Mouse (Mus musculus) lung, embryonic 14.5 days (tissue): Measurements from ENCODE around the gene Polr3b. TPM values are rescaled to one million over a fixed set of nuclear protein-coding genes. Genes with fewer than 3 reads are reported as not detected.

ENCODE experiments used
- ATAC-seq: fragments of 200-750 bp; cut with Nextera tagmentation; 2 replicates; pipeline ENCODE4 v1.8.0; 2017; ENCODE audit warnings: mild to moderate bottlenecking, moderate TSS enrichment, moderate library complexity; ENCODE audit not compliant: insufficient read depth
- DNase-seq: peaks from one replicate; pipeline ENCODE4 v3.0.0-alpha.2; 2015
- H3K27ac ChIP-seq: fragments of 300-500 bp; sonication (generic); 2 replicates; pipeline ENCODE4 v1.5.1; 2014; ENCODE audit warnings: low read depth, mild to moderate bottlenecking, moderate library complexity
- H3K27me3 ChIP-seq: fragments of 300-500 bp; sonication (generic); 2 replicates; pipeline ENCODE4 v1.6.1; 2014; ENCODE audit warnings: low read length, control low read depth; ENCODE audit not compliant: insufficient read depth
- H3K36me3 ChIP-seq: fragments of 300-500 bp; sonication (generic); 2 replicates; pipeline ENCODE4 v1.6.1; 2014; ENCODE audit warnings: control low read depth; ENCODE audit not compliant: insufficient read depth
- H3K4me1 ChIP-seq: fragments of 300-500 bp; sonication (generic); 2 replicates; pipeline ENCODE4 v1.6.1; 2014; ENCODE audit warnings: antibody characterized with exemption, control low read depth; ENCODE audit not compliant: insufficient read depth
- H3K4me2 ChIP-seq: fragments of 300-500 bp; sonication (generic); 2 replicates; pipeline ENCODE4 v1.6.1; 2014; ENCODE audit warnings: mild to moderate bottlenecking
- H3K4me3 ChIP-seq: fragments of 300-500 bp; sonication (generic); 2 replicates; pipeline ENCODE4 v1.5.1; 2014; ENCODE audit warnings: low read depth, low read length
- H3K9ac ChIP-seq: fragments of 300-500 bp; sonication (generic); 2 replicates; pipeline ENCODE4 v1.6.1; 2014
- H3K9me3 ChIP-seq: fragments of 300-500 bp; sonication (generic); 2 replicates; pipeline ENCODE4 v1.6.1; 2016; ENCODE audit warnings: low read depth, low read length, control low read depth
- CTCF ChIP-seq: IDR thresholded peaks from 2 replicates; pipeline ENCODE4 v1.5.1; 2016; ENCODE audit warnings: antibody characterized with exemption, low read depth
- WGBS: fragments of 180-500 bp; shearing (Covaris S2); extraction: QIAGEN DNeasy Blood & Tissue Kit; methylation state at CpG from one replicate; pipeline ENCODE4 v1.1.7; 2014; 5-methylcytosine and 5-hydroxymethylcytosine counted together
- polyA plus RNA-seq: library from polyadenylated mRNA; unstranded; fragments of >200 nt; fragmentation: Nextera tagmentation; extraction: Ambion mirVana; gene quantifications from 2 replicates; pipeline ENCODE4 v1.2.1, GENCODE M21; 2014

Polr3b gene
- polyA plus RNA-seq, 1 experiment from 2014 or later = 16.4 TPM

GRCm38 (mm10) chr10:84579527-84579926 lies 42.6 kb upstream of the Polr3b start:
- WGBS = 69% methylated on average over 2 of the region's 2 CpGs
- Histone ChIP-seq H3K4me1 (peaks cover 5% of the 10 kb centered on the region), H3K27ac (no peak overlapping the region), H3K9ac (no peak overlapping the region), H3K4me2 (no peak overlapping the region), H3K27me3 (no peaks in the 10 kb centered on the region), H3K9me3 (no peaks in the 10 kb centered on the region), H3K4me3 (no peak overlapping the region), H3K36me3 (no peaks in the 10 kb centered on the region)
- DNase-seq (no peak), ATAC-seq (no peak)
- TF ChIP-seq CTCF = no peak

GRCm38 (mm10) chr10:84581191-84581590 lies 40.9 kb upstream of the Polr3b start:
- no peak for DNase-seq
- no peak overlapping the region for H3K9ac ChIP-seq
- H3K4me3 ChIP-seq = no peak overlapping the region
- H3K9me3 ChIP-seq = no peaks in the 10 kb centered on the region
- H3K36me3 ChIP-seq = no peaks in the 10 kb centered on the region
- no peak overlapping the region for H3K27ac ChIP-seq
- H3K4me1 ChIP-seq = peaks cover 5% of the 10 kb centered on the region
- no peaks in the 10 kb centered on the region for H3K27me3 ChIP-seq
- no peak for ATAC-seq
- WGBS = 45% methylated on average over 8 of the region's 8 CpGs
- H3K4me2 ChIP-seq = no peak overlapping the region
- no peak for TF ChIP-seq CTCF

GRCm38 (mm10) chr10:84582236-84582635 lies 39.9 kb upstream of the Polr3b start:
- Histone ChIP-seq H3K36me3 (no peaks in the 10 kb centered on the region), H3K9ac (no peak overlapping the region), H3K27me3 (no peaks in the 10 kb centered on the region), H3K4me2 (no peak overlapping the region), H3K9me3 (no peaks in the 10 kb centered on the region), H3K4me3 (no peak overlapping the region), H3K27ac (no peak overlapping the region), H3K4me1 (peaks cover 5% of the 10 kb centered on the region)
- ATAC-seq (no peak), DNase-seq (peak; percentile 31)
- no peak for TF ChIP-seq CTCF
- WGBS = 61% methylated on average over 7 of the region's 7 CpGs

GRCm38 (mm10) chr10:84584451-84585293 lies 37.4 kb upstream of the Polr3b start:
- Histone ChIP-seq H3K36me3 (no peaks in the 10 kb centered on the region), H3K9ac (no peak overlapping the region), H3K27me3 (no peaks in the 10 kb centered on the region), H3K27ac (no peak overlapping the region), H3K4me1 (no peaks in the 10 kb centered on the region), H3K4me2 (no peak overlapping the region), H3K4me3 (no peak overlapping the region), H3K9me3 (no peaks in the 10 kb centered on the region)
- DNase-seq = no peak
- no peak for TF ChIP-seq CTCF
- WGBS = 57% methylated on average over 11 of the region's 11 CpGs
- no peak for ATAC-seq

GRCm38 (mm10) chr10:84585294-84585650 lies 36.8 kb upstream of the Polr3b start:
- ATAC-seq (no peak), DNase-seq (no peak)
- Histone ChIP-seq H3K9me3 (no peaks in the 10 kb centered on the region), H3K9ac (no peak overlapping the region), H3K4me3 (no peak overlapping the region), H3K27ac (no peak overlapping the region), H3K36me3 (no peaks in the 10 kb centered on the region), H3K27me3 (no peaks in the 10 kb centered on the region), H3K4me2 (no peak overlapping the region), H3K4me1 (no peaks in the 10 kb centered on the region)
- no peak for TF ChIP-seq CTCF
- 59% methylated on average over 2 of the region's 2 CpGs for WGBS

- Histone ChIP-seq H3K36me3 (no peaks in the 10 kb centered on the region), H3K4me1 (peaks cover 3% of the 10 kb centered on the region; the same call in 1 of the 2 replicates), H3K4me3 (no peak overlapping the region), H3K27ac (no peak overlapping the region), H3K9ac (no peak overlapping the region), H3K4me2 (no peak overlapping the region), H3K9me3 (no peaks in the 10 kb centered on the region), H3K27me3 (no peaks in the 10 kb centered on the region)
- no peak for DNase-seq
- 73% methylated on average over 14 of the region's 14 CpGs for WGBS
- TF ChIP-seq CTCF = no peak
- no peak for ATAC-seq
Measured at GRCm38 (mm10) chr10:84590956-84591355, 31.1 kb upstream of the Polr3b start.

GRCm38 (mm10) chr10:84591640-84592148 lies 30.4 kb upstream of the Polr3b start:
- ATAC-seq (no peak), DNase-seq (no peak)
- Histone ChIP-seq H3K4me2 (no peak overlapping the region), H3K27me3 (no peaks in the 10 kb centered on the region), H3K4me1 (peaks cover 4% of the 10 kb centered on the region; the same call in 1 of the 2 replicates), H3K4me3 (no peak overlapping the region), H3K9ac (no peak overlapping the region), H3K36me3 (no peaks in the 10 kb centered on the region), H3K27ac (no peak overlapping the region), H3K9me3 (no peaks in the 10 kb centered on the region)
- 83% methylated on average over 2 of the region's 2 CpGs for WGBS
- no peak for TF ChIP-seq CTCF
